Mouse (Mus musculus) embryonic stem cell, embryonic (primary cell): ENCODE results near the gene Dao.

Source experiments
- CTCF ChIA-PET, 4 experiments: fragments of 300-600 bp in 2 of 4; fragments of 350-600 bp in 2 of 4; sonication (Branson Sonifier 250); formaldehyde crosslinking; loops; one replicate each; lab custom pipeline; 2022; ENCODE audit warnings: inconsistent platforms in 2 of 4; lab: Charles Lee
- POLR2A ChIA-PET, 4 experiments: fragments of 300-600 bp in 2 of 4; fragments of 350-600 bp in 2 of 4; sonication (Branson Sonifier 250); formaldehyde crosslinking; loops; one replicate each; lab custom pipeline; 2022; ENCODE audit warnings: antibody characterized with exemption in 4 of 4, inconsistent platforms in 1 of 4; lab: Charles Lee

The Dao gene

GRCm38 (mm10) chr5:114065161-114065560 lies 61.7 kb downstream of the Dao start, which contains the start of gene Usp30:
Usp30 (plus strand) TSS chr5:114065461.
- ChIA-PET CTCF (interaction anchor here in 2 of 4 experiments (0.6 to 0.7 kb wide), 3 partner anchors 15 to 254 kb away, joined by 3 to 6 read pairs (median 4); no protein-coding TSS in a partner anchor), POLR2A (interaction anchor here in 2 of 4 experiments (0.6 to 1.5 kb wide), 4 partner anchors 8 to 401 kb away, joined by 3 to 5 read pairs (median 3); no protein-coding TSS in a partner anchor)

GRCm38 (mm10) chr5:114066601-114067000 lies 63.1 kb downstream of the Dao start:
- ChIA-PET CTCF (interaction anchor here in 3 of 4 experiments (0.6 to 1.4 kb wide), 6 partner anchors 11 to 245 kb away, joined by 3 to 14 read pairs (median 6); no protein-coding TSS in a partner anchor), POLR2A (interaction anchor here in 1 of 4 experiments (1.2 kb wide), 1 partner anchor 110 kb away, joined by 3 read pairs; no protein-coding TSS in a partner anchor)

GRCm38 (mm10) chr5:114067543-114067942 lies 64.0 kb downstream of the Dao start:
- CTCF ChIA-PET, result interaction anchor here in 2 of 4 experiments (0.7 to 1.0 kb wide), 2 partner anchors 21 to 1638 kb away, joined by 3 read pairs; no protein-coding TSS in a partner anchor
- POLR2A ChIA-PET, result interaction anchor here in 1 of 4 experiments (1.2 kb wide), 1 partner anchor 109 kb away, joined by 3 read pairs; no protein-coding TSS in a partner anchor

- POLR2A ChIA-PET, result interaction anchor here in 1 of 4 experiments (0.6 to 1.6 kb wide), 2 partner anchors 20 to 36 kb away, joined by 3 read pairs; no protein-coding TSS in a partner anchor
- CTCF ChIA-PET, result interaction anchor here in 1 of 4 experiments (0.5 to 1.0 kb wide), 2 partner anchors 21 to 1331 kb away, joined by 3 read pairs; no protein-coding TSS in a partner anchor
These were observed 64.5 kb downstream of the Dao start for GRCm38 (mm10) chr5:114067982-114068381.

- POLR2A ChIA-PET, result interaction anchor here in 2 of 4 experiments (0.6 to 1.2 kb wide), 4 partner anchors 18 to 118 kb away, joined by 3 to 4 read pairs (median 4); partner anchors contain the start of gene Svop (in 1 of the 2)
- CTCF ChIA-PET, result interaction anchor here (0.5 to 1.3 kb wide), 13 partner anchors 14 to 651 kb away, joined by 3 to 5 read pairs (median 3); no protein-coding TSS in a partner anchor
These were observed 67.4 kb downstream of the Dao start for GRCm38 (mm10) chr5:114070858-114071257.

- ChIA-PET POLR2A (interaction anchor here in 1 of 4 experiments (0.6 kb wide), 1 partner anchor 49 kb away, joined by 3 read pairs; no protein-coding TSS in a partner anchor), CTCF (interaction anchor here in 1 of 4 experiments (1.1 kb wide), 2 partner anchors 20 kb away, joined by 3 to 5 read pairs; no protein-coding TSS in a partner anchor)
These were observed 68.8 kb downstream of the Dao start for GRCm38 (mm10) chr5:114072262-114072661.
